Mouse (Mus musculus): ENCODE results near the gene Magi1.

Magi1 gene

DNA sequence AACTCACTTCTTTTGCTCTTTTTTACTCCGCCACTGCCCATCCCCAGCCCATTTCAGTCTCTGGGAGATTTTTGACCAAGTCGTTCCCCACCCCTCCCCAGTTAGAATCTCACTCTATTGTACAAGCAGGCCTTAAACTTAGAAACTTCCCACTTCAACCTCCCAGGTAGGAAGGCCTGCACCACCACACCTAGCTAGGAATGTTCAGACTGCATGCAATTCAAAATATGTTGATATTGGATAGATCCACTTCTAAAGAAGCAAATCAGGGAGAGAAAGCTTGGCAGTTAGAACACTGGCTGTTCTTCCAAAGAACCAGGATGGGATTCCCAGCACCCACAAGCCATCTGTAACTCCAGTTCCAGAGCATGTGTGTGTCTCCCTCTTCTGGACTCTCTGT lies 81.8 kb downstream of the Magi1 start:
- no peak for DNase-seq (ENCODE audit: low spot score in 2 of 2)

DNA sequence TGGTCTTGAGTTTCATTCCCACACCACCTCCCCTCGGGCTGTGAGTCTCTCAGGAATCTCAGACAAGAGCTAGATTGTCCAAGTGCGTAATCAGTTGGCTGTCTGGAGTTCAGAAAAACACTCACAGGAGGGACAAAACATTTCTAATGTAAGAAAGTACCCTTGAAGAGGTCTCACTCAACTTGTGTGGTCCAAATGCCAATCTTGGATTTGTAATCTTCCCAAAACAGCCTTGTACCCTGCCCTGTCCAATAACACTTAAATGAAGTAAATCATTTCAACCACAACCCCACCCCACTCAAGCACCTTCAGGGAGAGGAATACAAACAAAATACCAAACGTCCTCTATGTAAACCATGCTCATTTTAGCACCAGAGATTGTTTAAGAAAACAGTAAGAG lies 82.8 kb downstream of the Magi1 start:
- no peak for DNase-seq (ENCODE audit: low spot score in 2 of 2)

GRCm38 (mm10) chr6:94199696-94200095 lies 84.0 kb downstream of the Magi1 start:
- no peak for DNase-seq (ENCODE audit: low spot score in 2 of 2)

DNA sequence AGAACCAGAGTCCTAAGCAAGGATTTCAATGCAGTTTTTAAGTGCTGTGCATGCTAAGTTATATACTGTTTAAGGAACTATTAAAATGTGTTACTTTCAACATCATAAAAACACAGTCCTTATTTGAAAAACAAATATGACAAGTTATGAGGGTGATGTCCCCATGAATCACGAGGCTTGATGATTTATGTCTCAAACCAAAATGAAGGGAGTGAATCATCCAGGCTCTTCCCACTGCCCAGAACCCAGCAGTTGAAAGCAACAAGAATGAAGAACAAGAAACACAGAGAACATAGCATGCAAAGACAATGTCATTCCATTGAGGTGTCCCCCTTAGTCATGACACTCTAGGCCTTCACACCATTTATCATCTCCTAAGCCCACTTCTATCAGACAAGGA lies 85.9 kb downstream of the Magi1 start:
- DNase-seq (ENCODE audit: low spot score in 2 of 2): no peak

GRCm38 (mm10) chr6:94195303-94195911 lies 88.3 kb downstream of the Magi1 start:
- no peak for DNase-seq (ENCODE audit: low spot score in 2 of 2)

GRCm38 (mm10) chr6:94190830-94191229 lies 92.9 kb downstream of the Magi1 start:
- no peak for DNase-seq (ENCODE audit: low spot score in 2 of 2)

DNA sequence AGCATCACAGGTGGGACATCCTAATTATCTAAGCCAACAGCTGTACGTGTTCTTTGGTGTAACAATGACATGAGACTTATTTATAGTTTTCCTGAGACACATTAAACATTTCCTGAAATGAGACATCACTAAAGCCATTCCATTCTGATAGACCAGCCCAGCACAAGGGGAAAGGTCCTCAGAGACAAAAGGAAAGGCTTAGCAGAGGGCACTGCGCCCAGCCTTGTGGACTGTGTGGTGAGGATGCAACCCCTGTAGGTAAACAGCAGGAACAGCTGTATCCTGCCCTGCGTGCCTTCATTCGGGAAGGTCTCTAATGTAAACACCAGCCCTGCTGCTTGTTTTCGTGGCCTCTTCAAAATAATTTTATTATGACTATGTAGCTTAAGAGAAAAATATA lies 94.3 kb downstream of the Magi1 start:
- no peak for DNase-seq (ENCODE audit: low spot score in 2 of 2)

GRCm38 (mm10) chr6:94186628-94187319 lies 96.9 kb downstream of the Magi1 start:
- no peak for DNase-seq (ENCODE audit: low spot score in 2 of 2)

- DNase-seq (ENCODE audit: low spot score in 2 of 2): no peak
Measured at GRCm38 (mm10) chr6:94184268-94184667, 99.4 kb downstream of the Magi1 start.

DNA sequence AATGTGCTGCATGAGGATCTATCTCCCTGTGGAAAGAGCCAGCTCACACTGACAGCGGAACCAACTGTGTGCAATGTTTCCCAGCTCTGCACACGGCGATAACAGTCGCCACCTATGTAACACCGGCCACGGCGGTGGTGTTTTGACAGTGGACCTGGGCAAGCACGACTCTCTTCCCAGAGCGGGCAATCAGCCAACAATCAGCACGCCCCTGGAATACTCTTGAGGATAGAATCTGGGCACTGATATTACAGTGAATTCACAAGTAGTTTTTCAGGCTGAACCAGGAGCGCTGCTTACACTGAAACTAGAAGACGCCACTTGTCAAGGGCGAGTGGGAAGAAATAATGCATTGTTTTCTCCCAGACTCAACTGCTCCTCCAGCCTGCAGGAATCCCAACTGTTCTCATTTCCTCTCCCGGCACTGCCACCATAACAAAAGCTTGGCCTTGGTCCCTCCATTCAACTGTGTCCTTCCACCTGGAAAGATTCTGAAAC lies 100.3 kb downstream of the Magi1 start:
- no peak for DNase-seq (ENCODE audit: low spot score in 2 of 2)

- DNase-seq (ENCODE audit: low spot score in 2 of 2): no peak
Measured at GRCm38 (mm10) chr6:94181673-94182255, 102.0 kb downstream of the Magi1 start.

GRCm38 (mm10) chr6:94180331-94181150 lies 103.2 kb downstream of the Magi1 start:
- no peak for DNase-seq (ENCODE audit: low spot score in 2 of 2)

DNA sequence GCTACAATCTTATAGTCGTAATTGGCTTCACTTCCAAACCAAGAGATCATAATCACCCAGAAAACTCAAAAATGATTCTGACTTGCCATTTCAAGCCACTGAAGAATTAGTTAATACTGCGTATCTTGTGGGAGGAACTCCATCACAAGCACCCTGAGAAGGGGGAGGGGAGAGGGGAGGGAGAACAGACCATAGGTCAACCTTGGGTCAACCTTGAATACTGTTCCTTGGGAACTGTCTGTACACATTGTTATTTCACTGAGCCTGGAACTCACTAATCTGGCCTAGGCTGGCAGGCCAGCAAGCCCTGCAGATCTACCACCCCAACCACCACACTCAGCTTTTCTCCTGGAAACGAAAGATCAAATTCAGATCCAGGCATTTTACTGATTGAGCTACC lies 106.2 kb downstream of the Magi1 start:
- DNase-seq (ENCODE audit: low spot score in 2 of 2): no peak

GRCm38 (mm10) chr6:94176705-94177104 lies 107.0 kb downstream of the Magi1 start:
- DNase-seq (ENCODE audit: low spot score in 2 of 2): no peak

DNA sequence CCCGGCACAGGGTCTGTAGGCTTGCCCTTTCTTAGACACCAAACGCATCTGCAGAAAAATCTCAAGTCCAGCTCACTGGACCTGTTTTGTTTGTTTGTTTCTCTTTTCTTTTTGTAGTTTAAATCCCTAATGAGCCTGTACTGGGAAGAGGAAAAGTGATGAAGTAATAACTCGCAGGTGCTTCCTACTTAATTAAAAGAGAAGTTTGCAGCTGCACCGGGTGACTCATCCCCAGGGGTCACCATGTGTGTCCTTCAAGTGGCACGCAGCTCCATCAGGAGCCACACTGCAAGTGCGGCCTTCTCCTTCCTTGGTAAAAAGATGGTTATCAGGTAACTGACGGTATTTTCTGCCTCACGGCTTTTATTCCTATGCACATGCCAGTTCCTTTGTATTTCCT lies 112.5 kb downstream of the Magi1 start:
- DNase-seq (ENCODE audit: low spot score in 2 of 2): no peak

DNA sequence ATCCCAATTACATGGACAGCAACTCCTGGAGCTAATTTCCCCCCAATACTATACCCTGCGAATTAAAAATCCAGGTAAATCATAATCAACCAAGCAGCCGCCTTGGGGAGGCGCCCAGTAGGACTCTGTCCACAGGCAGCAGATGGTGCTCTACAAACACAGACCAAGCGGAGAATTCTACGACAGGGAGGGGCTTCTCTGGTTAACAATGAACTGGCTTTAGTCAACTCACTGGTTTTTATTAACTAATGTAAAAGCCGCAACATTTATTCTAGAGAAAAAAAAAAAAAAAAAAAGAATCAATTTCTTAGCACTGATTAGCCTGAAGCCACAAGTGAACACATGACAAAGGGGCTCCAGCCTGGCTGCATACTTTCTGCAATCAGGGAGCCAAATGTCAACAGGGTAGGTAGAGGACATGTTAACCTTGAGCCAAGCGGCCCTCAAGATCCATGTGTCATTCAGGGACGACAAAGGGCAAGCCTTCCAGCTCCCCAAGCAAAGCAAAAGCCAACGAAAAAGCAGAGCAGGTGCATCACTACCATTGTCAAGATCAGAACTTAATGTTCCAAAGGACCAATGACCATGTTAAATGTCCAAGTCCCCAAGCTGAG lies 114.0 kb downstream of the Magi1 start:
- DNase-seq (ENCODE audit: low spot score in 2 of 2): no peak

DNA sequence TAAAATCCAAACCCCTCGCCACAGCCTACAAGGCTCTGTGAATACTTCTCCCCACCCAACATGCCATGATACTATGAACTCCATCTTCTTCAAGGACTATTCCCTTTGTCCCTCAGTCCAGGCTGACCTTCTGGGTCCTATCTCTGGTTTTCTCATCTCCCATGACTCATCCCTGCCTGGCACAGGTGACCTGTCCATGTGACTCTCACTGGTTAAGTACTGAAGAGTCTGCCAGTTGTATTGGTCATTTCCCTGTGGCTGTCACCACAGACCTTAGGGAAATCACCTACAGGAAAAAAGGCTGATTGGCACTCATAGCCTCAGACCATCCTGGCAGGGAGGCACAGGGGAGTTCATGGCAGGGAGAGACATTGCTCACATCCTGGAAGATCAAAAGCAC lies 117.8 kb downstream of the Magi1 start:
- no peak for DNase-seq (ENCODE audit: low spot score in 2 of 2)

GRCm38 (mm10) chr6:94164753-94165536 lies 118.8 kb downstream of the Magi1 start:
- DNase-seq (ENCODE audit: low spot score in 2 of 2): no peak

DNA sequence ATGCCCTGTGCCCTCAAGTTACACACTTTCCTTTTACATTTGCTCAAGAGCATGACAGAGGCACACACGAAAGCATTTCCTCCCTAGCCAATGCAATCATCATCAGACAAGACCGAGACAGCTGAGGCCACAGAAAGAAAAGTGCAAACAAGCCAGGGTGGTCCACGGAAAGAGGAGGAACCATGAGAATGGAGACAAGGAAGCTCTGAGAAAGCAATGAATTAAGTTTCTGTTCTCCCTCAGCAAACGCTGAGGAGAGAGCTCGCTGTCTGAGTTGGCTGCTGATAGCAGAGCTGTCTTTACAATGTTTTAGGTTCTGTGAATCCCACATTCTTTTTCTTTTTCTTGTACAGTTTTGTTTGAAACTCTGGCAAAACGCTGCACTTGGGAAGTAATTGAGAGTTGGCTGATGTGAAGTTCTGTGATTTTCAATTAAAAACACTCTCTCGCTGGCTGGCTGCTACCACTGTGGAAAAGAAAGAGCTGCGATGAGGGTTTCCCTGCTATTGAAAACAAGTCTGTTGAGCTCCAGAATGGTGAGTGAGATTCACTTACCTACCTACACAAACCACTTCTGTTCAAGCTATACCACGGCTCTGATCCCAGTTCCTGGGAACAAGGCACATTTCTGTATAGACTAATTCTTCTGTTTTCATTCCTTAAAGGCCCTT lies 120.3 kb downstream of the Magi1 start:
- DNase-seq (ENCODE audit: low spot score in 2 of 2): peak in 1 of 2 experiments; percentile 33

DNA sequence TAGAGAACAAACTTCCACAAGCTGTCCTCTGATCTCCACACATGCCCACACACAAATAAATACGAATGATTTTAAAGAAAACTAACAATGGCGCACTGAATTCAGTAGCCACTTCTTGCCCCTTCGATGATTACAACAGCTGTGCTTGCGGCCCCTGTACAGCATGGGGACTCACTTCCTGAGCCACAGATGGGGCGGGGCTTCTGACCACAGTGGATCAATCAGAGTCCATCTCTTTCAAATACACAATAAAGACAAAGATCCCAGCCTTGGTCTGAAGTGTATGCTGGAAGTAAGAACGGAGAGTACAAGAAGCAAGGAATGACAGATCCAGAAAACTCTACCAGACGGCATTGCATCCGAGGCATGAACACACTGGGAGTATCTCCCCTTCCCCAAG lies 120.8 kb downstream of the Magi1 start:
- DNase-seq (ENCODE audit: low spot score in 2 of 2): no peak

GRCm38 (mm10) chr6:94159256-94159655 lies 124.5 kb downstream of the Magi1 start:
- DNase-seq (ENCODE audit: low spot score in 2 of 2): no peak

All from left cerebral cortex, adult 9 months (tissue).